Mouse (Mus musculus) megakaryocyte, adult 5-6 weeks (primary cell): ENCODE data around the gene Hist1h2bj. TPM values are rescaled to one million over a fixed set of nuclear protein-coding genes. Genes with fewer than 3 reads are reported as not detected.

ENCODE experiments used
- total RNA-seq, 2 experiments: library from RNA; stranded (forward) in 1 of 2; stranded (reverse) in 1 of 2; fragments of 153-499, 151-499 nt in 1 of 2; fragments of 221-1000, 200-1000 nt in 1 of 2; gene quantifications; 2 replicates each; pipeline versions ENCODE4 v1.2.3 to v1.2.4; 2015 to 2017

The Hist1h2bj gene
- total RNA-seq, 2 experiments from 2014 or later: 58.7 to 753 TPM

Other genes with a start within 250 kb of the Hist1h2bj start
- gene Hist1h2bq, start 233.0 kb upstream of the Hist1h2bj start, total RNA-seq (2015): 340 and 370 TPM in 2 replicates
- 37.2 and 71.4 TPM in 2 replicates for gene Hist1h2bq, start 233.0 kb upstream of the Hist1h2bj start, total RNA-seq (2017)
- 149 and 256 TPM in 2 replicates for gene Hist1h2ao, start 232.7 kb upstream of the Hist1h2bj start, total RNA-seq (2015)
- gene Hist1h2ao, start 232.7 kb upstream of the Hist1h2bj start, total RNA-seq (2017): 2,161 and 2,311 TPM in 2 replicates
- gene Hist1h4m, start 231.5 kb upstream of the Hist1h2bj start, total RNA-seq (2015): 67.9 and 71.7 TPM in 2 replicates
- gene Hist1h4m, start 231.5 kb upstream of the Hist1h2bj start, total RNA-seq (2017): 1,995 and 3,050 TPM in 2 replicates
- gene Hist1h4n, start 211.0 kb upstream of the Hist1h2bj start, total RNA-seq (2015): 60.0 and 63.1 TPM in 2 replicates
- gene Hist1h4n, start 211.0 kb upstream of the Hist1h2bj start, total RNA-seq (2017): 1,683 and 2,067 TPM in 2 replicates
- 111 and 142 TPM in 2 replicates for gene Hist1h2ap, start 209.7 kb upstream of the Hist1h2bj start, total RNA-seq (2015)
- gene Hist1h2ap, start 209.7 kb upstream of the Hist1h2bj start, total RNA-seq (2017): 857 and 1,070 TPM in 2 replicates
- gene Hist1h2br, start 209.5 kb upstream of the Hist1h2bj start, total RNA-seq (2015): 322 and 378 TPM in 2 replicates
- 273 and 294 TPM in 2 replicates for gene Hist1h2br, start 209.5 kb upstream of the Hist1h2bj start, total RNA-seq (2017)
- 0.23 and 0.36 TPM in 2 replicates for gene Zfp184, start 98.1 kb upstream of the Hist1h2bj start, total RNA-seq (2015)
- gene Zfp184, start 98.1 kb upstream of the Hist1h2bj start, total RNA-seq (2017): 0.65 TPM in 1 of 2 replicates, not detected in the other
- not detected in 2 replicates for gene Pom121l2, start 62.0 kb upstream of the Hist1h2bj start, total RNA-seq (2015)
- gene Pom121l2, start 62.0 kb upstream of the Hist1h2bj start, total RNA-seq (2017): not detected in 2 replicates
- gene Prss16, start 33.5 kb upstream of the Hist1h2bj start, total RNA-seq (2015): 3.7 and 4.3 TPM in 2 replicates
- 2.8 and 5.2 TPM in 2 replicates for gene Prss16, start 33.5 kb upstream of the Hist1h2bj start, total RNA-seq (2017)
- gene Hist1h2ah, start 7.6 kb upstream of the Hist1h2bj start, total RNA-seq (2015): 0.91 and 1.1 TPM in 2 replicates
- 48.2 and 145 TPM in 2 replicates for gene Hist1h2ah, start 7.6 kb upstream of the Hist1h2bj start, total RNA-seq (2017)
- 78.9 and 108 TPM in 2 replicates for gene Hist1h2bk, start 7.3 kb upstream of the Hist1h2bj start, total RNA-seq (2015)
- gene Hist1h2bk, start 7.3 kb upstream of the Hist1h2bj start, total RNA-seq (2017): 1,539 and 1,747 TPM in 2 replicates
- 34.9 and 43.5 TPM in 2 replicates for gene Hist1h4i, start 1.9 kb upstream of the Hist1h2bj start, total RNA-seq (2015)
- 115 and 127 TPM in 2 replicates for gene Hist1h4i, start 1.9 kb upstream of the Hist1h2bj start, total RNA-seq (2017)
- 43.5 and 58.5 TPM in 2 replicates for gene Hist1h2ag, start 270 bp upstream of the Hist1h2bj start, total RNA-seq (2015)
- 942 and 986 TPM in 2 replicates for gene Hist1h2ag, start 270 bp upstream of the Hist1h2bj start, total RNA-seq (2017)
- gene Vmn1r188, start 41.2 kb downstream of the Hist1h2bj start, total RNA-seq (2015): not detected in 2 replicates
- gene Vmn1r188, start 41.2 kb downstream of the Hist1h2bj start, total RNA-seq (2017): not detected in 2 replicates
- not detected in 2 replicates for gene Vmn1r189, start 62.6 kb downstream of the Hist1h2bj start, total RNA-seq (2015)
- gene Vmn1r189, start 62.6 kb downstream of the Hist1h2bj start, total RNA-seq (2017): not detected in 2 replicates
- not detected in 2 replicates for gene Vmn1r191, start 140.8 kb downstream of the Hist1h2bj start, total RNA-seq (2015)
- gene Vmn1r191, start 140.8 kb downstream of the Hist1h2bj start, total RNA-seq (2017): not detected in 2 replicates
- not detected in 2 replicates for gene Vmn1r192, start 147.9 kb downstream of the Hist1h2bj start, total RNA-seq (2015)
- 0.04 TPM in 1 of 2 replicates, not detected in the other for gene Vmn1r192, start 147.9 kb downstream of the Hist1h2bj start, total RNA-seq (2017)
- not detected in 2 replicates for gene Vmn1r193, start 179.9 kb downstream of the Hist1h2bj start, total RNA-seq (2015)
- not detected in 2 replicates for gene Vmn1r193, start 179.9 kb downstream of the Hist1h2bj start, total RNA-seq (2017)
- gene Vmn1r194, start 201.0 kb downstream of the Hist1h2bj start, total RNA-seq (2015): not detected in 2 replicates
- not detected in 2 replicates for gene Vmn1r194, start 201.0 kb downstream of the Hist1h2bj start, total RNA-seq (2017)
- not detected in 2 replicates for gene Vmn1r195, start 227.3 kb downstream of the Hist1h2bj start, total RNA-seq (2015)
- gene Vmn1r195, start 227.3 kb downstream of the Hist1h2bj start, total RNA-seq (2017): not detected in 2 replicates
- gene Vmn1r196, start 246.7 kb downstream of the Hist1h2bj start, total RNA-seq (2015): not detected in 2 replicates
- gene Vmn1r196, start 246.7 kb downstream of the Hist1h2bj start, total RNA-seq (2017): not detected in 2 replicates